ENCODE assay signal across 8 mouse cellular contexts in genomic region chr3:18623831-18624304, GRCm38 (mm10).
DNase-seq lines count a peak whose midpoint lies in the region; ATAC-seq and TF ChIP-seq lines count a peak whose summit lies in the region.

No protein-coding gene starts in this region.

- peaks cover 2% of the 10 kb centered on the region; the same call in 1 of the 2 replicates for H3K4me1 ChIP-seq in thymus, adult 2 months (replicated peaks; ENCODE audit: control insufficient read depth, insufficient read depth, low read length)
- H3K4me1 ChIP-seq in embryonic facial prominence, embryonic 10.5 days = peaks cover 47% of the 10 kb centered on the region
- peaks cover 12% of the 10 kb centered on the region for H3K4me1 ChIP-seq in heart, embryonic 12.5 days (replicated peaks)
- H3K4me1 ChIP-seq in kidney, embryonic 16.5 days (ENCODE audit: insufficient read depth, low read length) = peaks cover 28% of the 10 kb centered on the region
- H3K4me1 ChIP-seq in midbrain, embryonic 16.5 days (ENCODE audit: control insufficient read depth, insufficient read depth, low read length) = 0 out of 2 replicates have a peak, but pooled peaks cover 2% of the 10 kb centered on the region

- TF ChIP-seq POLR2A in thymus, adult 2 months (IDR thresholded peaks at IDR 0.05; ENCODE audit: control insufficient read depth, extremely low read depth, insufficient read depth, low read length, poor library complexity) = no peak

- 2% methylated on average over 4 of the region's 4 CpGs for WGBS in thymus, adult 2 months
- 2% methylated on average over 4 of the region's 4 CpGs for WGBS in embryonic facial prominence, embryonic 10.5 days
- WGBS in heart, embryonic 12.5 days = 4% methylated on average over 4 of the region's 4 CpGs
- 2% methylated on average over 4 of the region's 4 CpGs for WGBS in kidney, embryonic 16.5 days
- 6% methylated on average over 4 of the region's 4 CpGs for WGBS in midbrain, embryonic 16.5 days

- no peak overlapping the region for H3K9ac ChIP-seq in heart, embryonic 12.5 days
- H3K9ac ChIP-seq in kidney, embryonic 16.5 days (replicated peaks; ENCODE audit: low read length) = peak overlapping the region; percentile 54; the same call in 1 of the 2 replicates
- no peak overlapping the region for H3K9ac ChIP-seq in midbrain, embryonic 16.5 days (ENCODE audit: low read depth, low read length)

- H3K9me3 ChIP-seq in embryonic facial prominence, embryonic 10.5 days = no peaks in the 10 kb centered on the region
- no peaks in the 10 kb centered on the region for H3K9me3 ChIP-seq in heart, embryonic 12.5 days (replicated peaks)
- H3K9me3 ChIP-seq in kidney, embryonic 16.5 days (ENCODE audit: low read length) = no peaks in the 10 kb centered on the region
- H3K9me3 ChIP-seq in midbrain, embryonic 16.5 days (replicated peaks; ENCODE audit: control insufficient read depth, low read length, poor library complexity, severe bottlenecking) = no peaks in the 10 kb centered on the region

- no peak for TF ChIP-seq CTCF in thymus, adult 2 months (IDR thresholded peaks at IDR 0.05; ENCODE audit: borderline replicate concordance, control insufficient read depth, extremely low read depth, insufficient read depth, low read length, poor library complexity)

- H3K27ac ChIP-seq in thymus, adult 2 months (ENCODE audit: control insufficient read depth, insufficient read depth, low read length) = no peak overlapping the region
- H3K27ac ChIP-seq in embryonic facial prominence, embryonic 10.5 days (replicated peaks) = peak overlapping the region; percentile 74
- peak overlapping the region; percentile 87 for H3K27ac ChIP-seq in heart, embryonic 12.5 days (ENCODE audit: poor library complexity, severe bottlenecking)
- H3K27ac ChIP-seq in kidney, embryonic 16.5 days (ENCODE audit: low read length) = peak overlapping the region; percentile 89
- H3K27ac ChIP-seq in midbrain, embryonic 16.5 days (ENCODE audit: low read length) = peak overlapping the region; percentile 58; the same call in 1 of the 2 replicates

- ATAC-seq in heart, embryonic 12.5 days (ENCODE audit: insufficient number of reproducible peaks, low FRiP score) = peak; percentile 71
- peak; percentile 89 for ATAC-seq in kidney, embryonic 16.5 days (ENCODE audit: low FRiP score, low TSS enrichment)
- peak; percentile 65 for ATAC-seq in midbrain, embryonic 16.5 days

- H3K36me3 ChIP-seq in thymus, adult 2 months (ENCODE audit: control insufficient read depth, insufficient read depth, low read length) = no peaks in the 10 kb centered on the region
- no peaks in the 10 kb centered on the region for H3K36me3 ChIP-seq in embryonic facial prominence, embryonic 10.5 days (replicated peaks)
- H3K36me3 ChIP-seq in heart, embryonic 12.5 days = no peaks in the 10 kb centered on the region
- H3K36me3 ChIP-seq in kidney, embryonic 16.5 days (ENCODE audit: insufficient read depth, low read length) = no peaks in the 10 kb centered on the region
- H3K36me3 ChIP-seq in midbrain, embryonic 16.5 days (ENCODE audit: control insufficient read depth, insufficient read depth, low read length) = no peaks in the 10 kb centered on the region

- H3K27me3 ChIP-seq in thymus, adult 2 months (ENCODE audit: control insufficient read depth, insufficient read depth, low read length) = no peaks in the 10 kb centered on the region
- H3K27me3 ChIP-seq in embryonic facial prominence, embryonic 10.5 days (replicated peaks; ENCODE audit: low read depth, poor library complexity, severe bottlenecking) = peaks cover 8% of the 10 kb centered on the region
- H3K27me3 ChIP-seq in heart, embryonic 12.5 days (replicated peaks) = no peaks in the 10 kb centered on the region
- no peaks in the 10 kb centered on the region for H3K27me3 ChIP-seq in kidney, embryonic 16.5 days (ENCODE audit: insufficient read depth, low read length)
- H3K27me3 ChIP-seq in midbrain, embryonic 16.5 days (ENCODE audit: control insufficient read depth, insufficient read depth, low read depth, low read length) = no peaks in the 10 kb centered on the region

- H3K4me2 ChIP-seq in heart, embryonic 12.5 days = peak overlapping the region; percentile 73
- H3K4me2 ChIP-seq in kidney, embryonic 16.5 days (replicated peaks; ENCODE audit: low read depth, low read length) = peak overlapping the region; percentile 65
- H3K4me2 ChIP-seq in midbrain, embryonic 16.5 days (ENCODE audit: low read length) = no peak overlapping the region

- no peak overlapping the region for H3K4me3 ChIP-seq in thymus, adult 2 months (ENCODE audit: control insufficient read depth, insufficient read depth, low read length)
- peak overlapping the region; percentile 52; the same call in 1 of the 2 replicates for H3K4me3 ChIP-seq in embryonic facial prominence, embryonic 10.5 days
- H3K4me3 ChIP-seq in heart, embryonic 12.5 days = peak overlapping the region; percentile 50; the same call in 1 of the 2 replicates
- H3K4me3 ChIP-seq in kidney, embryonic 16.5 days (ENCODE audit: low read length) = no peak overlapping the region
- no peak overlapping the region for H3K4me3 ChIP-seq in midbrain, embryonic 16.5 days (ENCODE audit: low read depth, low read length)

- DNase-seq in thymus, adult 2 months = peak; percentile 3
- no peak for DNase-seq in thymus, postnatal 10 days (ENCODE audit: low spot score in 2 of 2)
- DNase-seq in embryonic facial prominence, embryonic 10.5 days (ENCODE audit: low spot score) = peak; percentile 60
- peak; percentile 43 for DNase-seq in liver
- DNase-seq in telencephalon, adult 2 months (ENCODE audit: low read depth, low spot score) = peak; percentile 68

Comparison
In these comparisons a context has a peak if more than half of its experiments do, and no peak if none do; other contexts are left out.
1. DNase-seq: peak in thymus, adult 2 months (single experiment), embryonic facial prominence, embryonic 10.5 days (single experiment), liver (single experiment) and telencephalon, adult 2 months (single experiment); none in thymus, postnatal 10 days (0 of 2).
2. H3K4me3 ChIP-seq: peak in embryonic facial prominence, embryonic 10.5 days (single experiment) and heart, embryonic 12.5 days (single experiment); none in thymus, adult 2 months (single experiment), kidney, embryonic 16.5 days (single experiment) and midbrain, embryonic 16.5 days (single experiment).
3. Peak in every context shown above with its lines, with median percentiles within 50 percentile points of each other: ATAC-seq.